Mouse (Mus musculus) left cerebral cortex, postnatal 36 days (tissue): ENCODE measurements around the gene Sit1. TPM values are rescaled to one million over a fixed set of nuclear protein-coding genes. Genes with fewer than 3 reads are reported as not detected.

ENCODE experiments used
- DNase-seq, 2 experiments: peaks; one replicate each; pipeline ENCODE4 v3.0.0; 2021 to 2022; ENCODE audit warnings: low spot score in 2 of 2, mixed read lengths in 1 of 2
- intact Hi-C: fragments of 180-260 bp; cut with DNase I; formaldehyde crosslinking; loops from one replicate; pipeline ENCODE4 v1.15.1; 2025
- total RNA-seq, 2 experiments: library from RNA; stranded (reverse); gene quantifications; 2 replicates each; pipeline ENCODE4 v1.2.3; 2021

The Sit1 gene
- not detected for total RNA-seq

GRCm38 (mm10) chr4:43483535-43484091, at the start of gene Sit1:
Gene Sit1 (minus strand): TSS chr4:43483734.
- DNase-seq, result no peak

GRCm38 (mm10) chr4:43533270-43533669, 49.7 kb upstream of the Sit1 start:
- intact Hi-C loops, result no loop called here
- no peak for DNase-seq

More at GRCm38 (mm10) chr4:43483535-43484091, at the start of gene Sit1:
- intact Hi-C loops, result no loop called here

DNA sequence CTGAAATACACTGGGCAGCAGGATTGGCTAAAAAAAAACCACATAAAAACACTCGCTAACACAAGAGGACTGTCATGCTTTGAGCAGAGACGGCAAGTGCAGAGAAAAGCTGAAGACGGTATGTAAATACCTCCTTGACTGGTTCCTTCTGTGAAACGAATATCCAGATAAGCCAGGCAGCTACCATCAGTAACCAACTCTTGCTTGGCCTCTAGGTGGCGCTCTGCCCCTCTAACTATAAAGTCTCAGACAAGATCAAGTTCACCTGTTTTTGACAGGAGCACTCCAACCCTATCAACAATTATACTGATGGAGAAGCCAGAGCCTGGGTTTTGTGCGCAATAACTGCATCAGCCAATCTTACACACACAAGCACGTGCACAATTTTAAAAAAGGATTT, 47.0 kb upstream of the Sit1 start:
- DNase-seq, result peak; percentile 63 to 69
- intact Hi-C loops, result no loop called here

GRCm38 (mm10) chr4:43530081-43530501, 46.6 kb upstream of the Sit1 start:
- DNase-seq, result no peak
- intact Hi-C loops, result no loop called here

GRCm38 (mm10) chr4:43528487-43528886, 45.0 kb upstream of the Sit1 start:
- intact Hi-C loops, result no loop called here
- no peak for DNase-seq

DNA sequence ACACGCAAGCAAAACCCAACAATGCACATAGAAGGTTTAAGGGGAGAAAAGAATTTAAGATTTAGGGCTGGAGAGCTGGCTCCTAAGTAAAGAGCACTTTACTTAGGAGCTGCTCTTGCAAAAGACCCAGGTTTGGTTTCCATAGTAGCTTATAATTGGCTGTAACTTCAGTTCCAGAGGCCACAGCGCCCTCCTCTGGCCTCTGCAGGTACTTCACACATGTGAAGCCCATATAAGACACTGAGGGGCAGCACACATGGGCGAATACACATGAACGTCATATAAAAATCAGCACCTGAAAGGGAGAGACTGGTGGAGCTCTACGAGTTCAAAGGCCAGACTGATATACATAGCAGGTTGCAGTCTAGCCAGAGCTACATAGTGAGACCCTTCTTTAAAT, 44.3 kb upstream of the Sit1 start:
- intact Hi-C loops, result no loop called here
- DNase-seq, result no peak

DNA sequence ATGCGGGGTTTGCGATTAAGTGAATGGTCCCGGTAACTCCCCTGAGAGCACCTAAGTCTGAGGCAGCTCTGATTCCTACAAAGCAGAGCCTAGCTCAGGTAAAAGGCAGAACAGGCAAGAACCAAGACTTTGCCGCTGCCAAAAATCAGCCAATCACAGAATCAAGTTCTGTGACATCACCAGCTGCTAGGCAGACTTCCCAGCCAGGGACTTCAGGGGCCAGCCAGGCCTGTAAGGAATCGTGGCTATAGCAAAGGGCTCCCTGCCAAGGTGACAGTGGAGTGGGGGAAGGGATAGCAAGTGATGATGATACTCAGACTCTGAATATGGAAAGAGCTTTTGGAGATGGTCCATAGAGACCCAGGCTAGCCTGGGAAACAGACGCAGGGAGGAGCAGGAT, 36.4 kb upstream of the Sit1 start:
- peak; percentile 80 to 86 for DNase-seq
- intact Hi-C loops, result no loop called here

GRCm38 (mm10) chr4:43519551-43519950, 36.0 kb upstream of the Sit1 start:
- intact Hi-C loops, result no loop called here
- no peak for DNase-seq

- intact Hi-C loops, result no loop called here
These were observed 32.5 kb upstream of the Sit1 start for GRCm38 (mm10) chr4:43515764-43516708.

DNA sequence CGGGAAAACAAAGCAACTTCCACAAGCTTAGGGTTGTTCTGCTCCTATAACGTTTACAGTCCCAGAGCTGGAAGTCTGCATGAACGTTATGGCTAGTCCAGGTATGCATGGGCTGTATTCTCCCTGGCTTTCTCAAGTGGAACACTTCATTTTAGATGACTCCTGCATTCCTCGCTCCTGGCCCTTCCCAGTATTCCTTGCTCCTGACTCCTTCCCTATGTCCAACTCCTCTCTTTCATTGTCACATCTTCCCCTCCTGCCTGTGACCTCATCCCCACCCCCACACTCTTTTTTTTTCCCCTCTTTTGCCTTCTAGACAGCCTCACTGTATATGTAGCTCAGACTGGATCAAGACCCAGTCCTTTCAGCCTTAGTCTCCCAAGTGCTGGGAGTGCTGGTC, 30.3 kb upstream of the Sit1 start:
- DNase-seq, result no peak
- intact Hi-C loops, result no loop called here

More at GRCm38 (mm10) chr4:43515764-43516708, 32.5 kb upstream of the Sit1 start:
- DNase-seq, result no peak

- intact Hi-C loops, result no loop called here
- no peak for DNase-seq
These were observed 29.8 kb upstream of the Sit1 start for GRCm38 (mm10) chr4:43513300-43513699.

GRCm38 (mm10) chr4:43512653-43513052, 29.1 kb upstream of the Sit1 start:
- DNase-seq, result no peak
- intact Hi-C loops, result no loop called here

GRCm38 (mm10) chr4:43511675-43512454, 28.3 kb upstream of the Sit1 start:
- no peak for DNase-seq
- intact Hi-C loops, result no loop called here

DNA sequence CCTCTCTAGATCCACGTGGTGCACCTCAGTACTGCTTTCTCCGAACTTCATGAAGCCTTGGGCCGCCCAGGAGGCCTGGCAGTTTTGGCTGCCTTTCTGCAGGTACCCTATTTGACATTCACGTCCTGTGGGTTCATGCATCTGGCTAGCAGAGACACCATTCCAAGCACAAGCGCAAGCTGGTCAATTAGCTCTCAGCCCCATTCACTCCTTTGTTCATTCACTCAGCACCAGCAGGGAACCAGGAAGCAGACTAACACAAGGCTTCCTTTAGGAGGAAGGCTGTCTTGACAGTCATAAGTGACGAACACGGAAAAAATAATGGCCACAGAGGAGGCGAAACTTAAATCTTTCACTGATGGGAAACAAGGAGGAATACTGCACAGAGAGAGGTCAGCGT, 25.6 kb upstream of the Sit1 start:
- DNase-seq, result no peak
- intact Hi-C loops, result no loop called here

GRCm38 (mm10) chr4:43508666-43508997, 25.1 kb upstream of the Sit1 start:
- no peak for DNase-seq
- intact Hi-C loops, result no loop called here

GRCm38 (mm10) chr4:43507938-43508665, 24.6 kb upstream of the Sit1 start:
- DNase-seq, result no peak
- intact Hi-C loops, result no loop called here

GRCm38 (mm10) chr4:43506536-43507185, 23.1 kb upstream of the Sit1 start, which contains the start of gene Car9:
Gene Car9 (plus strand): TSS chr4:43506966.
- intact Hi-C loops, result no loop called here
- DNase-seq, result no peak

- intact Hi-C loops, result no loop called here
These were observed 22.5 kb upstream of the Sit1 start for GRCm38 (mm10) chr4:43506074-43506473.

DNA sequence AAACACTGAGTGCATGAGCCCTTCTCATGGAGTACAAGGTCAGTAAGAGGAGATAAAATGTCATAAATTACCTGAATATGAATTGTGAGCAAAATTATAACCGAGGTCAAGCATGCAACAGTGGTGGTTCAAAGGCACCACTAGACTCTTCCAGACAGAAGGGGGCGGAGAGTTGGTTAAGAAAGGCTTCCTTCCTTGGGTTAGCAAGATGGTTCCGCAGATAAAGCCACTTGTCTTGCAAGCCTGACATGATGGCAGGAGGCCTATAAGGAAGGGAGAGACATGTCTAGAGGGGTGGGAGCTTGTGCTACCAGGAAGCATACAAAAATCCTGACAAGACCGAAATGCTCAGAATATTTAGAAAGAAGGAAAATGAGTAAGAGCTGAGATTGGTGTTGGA, 20.7 kb upstream of the Sit1 start:
- intact Hi-C loops, result no loop called here

More at GRCm38 (mm10) chr4:43506074-43506473, 22.5 kb upstream of the Sit1 start:
- no peak for DNase-seq

More for the DNA sequence above, 20.7 kb upstream of the Sit1 start:
- no peak for DNase-seq
